Mouse (Mus musculus): ENCODE data around the gene Secisbp2.

Gene Secisbp2

GRCm38 (mm10) chr13:51732097-51732664 is 80.7 kb downstream of the Secisbp2 start:
- DNase-seq (ENCODE audit: low spot score): no peak

Data from testis, postnatal 14 days (tissue).